Mouse (Mus musculus) heart, adult 2 months (tissue): ENCODE data around the gene Nrf1. TPM values are rescaled to one million over a fixed set of nuclear protein-coding genes. Genes with fewer than 3 reads are reported as not detected.

Source experiments
- DNase-seq, 2 experiments: peaks; one replicate each; pipeline ENCODE4 v3.0.0; 2021
- H3K27ac ChIP-seq: fragments of 200-600 bp; 2 replicates; pipeline ENCODE4 v1.8.1; 2022
- H3K27me3 ChIP-seq: fragments of 200-500 bp; 2 replicates; pipeline ENCODE4 v1.6.1; 2012; ENCODE audit warnings: mild to moderate bottlenecking, low read length, inconsistent platforms, mixed read lengths; ENCODE audit not compliant: control insufficient read depth, insufficient read depth
- H3K36me3 ChIP-seq: fragments of 200-500 bp; 2 replicates; pipeline ENCODE4 v1.6.1; 2012; ENCODE audit warnings: low read length, inconsistent platforms; ENCODE audit not compliant: control insufficient read depth, insufficient read depth
- H3K4me1 ChIP-seq: fragments of 200-500 bp; 2 replicates; pipeline ENCODE4 v1.6.1; 2011; ENCODE audit warnings: low read length; ENCODE audit not compliant: control insufficient read depth, insufficient read depth
- H3K4me3 ChIP-seq: fragments of 200-600 bp; 2 replicates; pipeline ENCODE4 v1.8.1; 2022
- H3K79me2 ChIP-seq: fragments of 200-500 bp; replicated peaks from 2 replicates; pipeline ENCODE4 v1.6.1; 2012; ENCODE audit warnings: mild to moderate bottlenecking, inconsistent platforms, low read length, moderate library complexity, mixed read lengths; ENCODE audit not compliant: control insufficient read depth, insufficient read depth
- H3K9ac ChIP-seq: fragments of 200-500 bp; 2 replicates; pipeline ENCODE4 v1.6.1; 2012; ENCODE audit warnings: low read depth, mild to moderate bottlenecking, control low read depth, inconsistent platforms, low read length, mixed read lengths
- CTCF ChIP-seq: fragments of 200-600 bp; IDR thresholded peaks from 2 replicates; pipeline ENCODE4 v1.8.1; 2022; ENCODE audit warnings: antibody characterized with exemption, mild to moderate bottlenecking, moderate library complexity
- EP300 ChIP-seq: fragments of 200-500 bp; IDR thresholded peaks from 2 replicates; pipeline ENCODE4 v1.6.1; 2011; ENCODE audit warnings: low read depth, low read length, control low read depth; ENCODE audit not compliant: insufficient read depth
- POLR2A ChIP-seq: fragments of 200-500 bp; IDR thresholded peaks from 2 replicates; pipeline ENCODE4 v1.6.1; 2011; ENCODE audit warnings: mild to moderate bottlenecking, low read depth, low read length, control low read depth; ENCODE audit not compliant: insufficient read depth
- WGBS: fragments of 180-500 bp; shearing (Covaris S2); methylation state at CpG from one replicate; pipeline ENCODE4 v1.1.7; 2018; 5-methylcytosine and 5-hydroxymethylcytosine counted together
- intact Hi-C: fragments of 180-260 bp; cut with DNase I; formaldehyde crosslinking; loops from one replicate; pipeline ENCODE4 v1.15.1; 2025
- polyA plus RNA-seq: library from polyadenylated mRNA; depleted of rRNA; stranded (reverse); fragments of >200 nt; gene quantifications from 2 replicates; pipeline ENCODE4 v1.2.3, GENCODE M21; 2012
- total RNA-seq, 2 experiments: library from RNA; stranded (reverse); gene quantifications; 2 replicates each; pipeline ENCODE4 v1.2.3; 2021

Gene Nrf1
- total and polyA plus RNA-seq, 3 experiments: 12.7 to 13.9 (median 12.8) TPM

- no peaks in the 10 kb centered on the region for H3K79me2 ChIP-seq
- WGBS: 34% methylated on average over 7 of the region's 7 CpGs
- no peaks in the 10 kb centered on the region for H3K27me3 ChIP-seq
- peaks cover 2% of the 10 kb centered on the region; the same call in 1 of the 2 replicates for H3K4me1 ChIP-seq
- intact Hi-C loops: no loop called here
- no peaks in the 10 kb centered on the region for H3K36me3 ChIP-seq
- no peak overlapping the region for H3K27ac ChIP-seq
- TF ChIP-seq EP300: no peak
- no peak for TF ChIP-seq CTCF
- no peak for TF ChIP-seq POLR2A
- no peak for DNase-seq
- H3K9ac ChIP-seq: no peak overlapping the region
- no peak overlapping the region for H3K4me3 ChIP-seq
Observed at GRCm38 (mm10) chr6:30162091-30162490, 114.3 kb downstream of the Nrf1 start.

- Histone ChIP-seq H3K79me2 (no peaks in the 10 kb centered on the region), H3K4me1 (peaks cover 2% of the 10 kb centered on the region; the same call in 1 of the 2 replicates), H3K4me3 (no peak overlapping the region), H3K9ac (no peak overlapping the region), H3K27me3 (peaks cover 12% of the 10 kb centered on the region; the same call in 1 of the 2 replicates), H3K27ac (no peak overlapping the region), H3K36me3 (no peaks in the 10 kb centered on the region)
- TF ChIP-seq EP300 (no peak), CTCF (no peak), POLR2A (no peak)
- intact Hi-C loops: no loop called here
- 67% methylated on average over 3 of the region's 3 CpGs for WGBS
- DNase-seq: no peak
Observed at GRCm38 (mm10) chr6:30166349-30166748, 118.6 kb downstream of the Nrf1 start.

- Histone ChIP-seq H3K4me1 (no peaks in the 10 kb centered on the region), H3K4me3 (no peak overlapping the region), H3K79me2 (no peaks in the 10 kb centered on the region), H3K9ac (no peak overlapping the region), H3K36me3 (no peaks in the 10 kb centered on the region), H3K27me3 (peaks cover 17% of the 10 kb centered on the region; the same call in 1 of the 2 replicates), H3K27ac (no peak overlapping the region)
- TF ChIP-seq POLR2A (no peak), CTCF (no peak), EP300 (no peak)
- intact Hi-C loops: no loop called here
- no peak for DNase-seq
- 58% methylated on average over 11 of the region's 11 CpGs for WGBS
Observed at GRCm38 (mm10) chr6:30167192-30167591, 119.4 kb downstream of the Nrf1 start.

GRCm38 (mm10) chr6:30168275-30168674, 120.5 kb downstream of the Nrf1 start:
- Histone ChIP-seq H3K4me3 (no peak overlapping the region), H3K79me2 (no peaks in the 10 kb centered on the region), H3K36me3 (no peaks in the 10 kb centered on the region), H3K9ac (no peak overlapping the region), H3K4me1 (no peaks in the 10 kb centered on the region), H3K27ac (no peak overlapping the region), H3K27me3 (peaks cover 22% of the 10 kb centered on the region)
- intact Hi-C loops: no loop called here
- DNase-seq: peak in 1 of 2 experiments; percentile 32
- TF ChIP-seq EP300 (no peak), POLR2A (no peak), CTCF (no peak)
- 84% methylated on average over 3 of the region's 3 CpGs for WGBS

- no peaks in the 10 kb centered on the region for H3K79me2 ChIP-seq
- intact Hi-C loops: no loop called here
- no peak overlapping the region for H3K9ac ChIP-seq
- no peak overlapping the region for H3K27ac ChIP-seq
- no peak overlapping the region for H3K4me3 ChIP-seq
- H3K4me1 ChIP-seq: no peaks in the 10 kb centered on the region
- H3K27me3 ChIP-seq: peaks cover 31% of the 10 kb centered on the region
- TF ChIP-seq CTCF (no peak), EP300 (no peak), POLR2A (no peak)
- H3K36me3 ChIP-seq: no peaks in the 10 kb centered on the region
- 86% methylated on average over 12 of the region's 12 CpGs for WGBS
- no peak for DNase-seq
Observed at GRCm38 (mm10) chr6:30169148-30169547, 121.4 kb downstream of the Nrf1 start.

DNA sequence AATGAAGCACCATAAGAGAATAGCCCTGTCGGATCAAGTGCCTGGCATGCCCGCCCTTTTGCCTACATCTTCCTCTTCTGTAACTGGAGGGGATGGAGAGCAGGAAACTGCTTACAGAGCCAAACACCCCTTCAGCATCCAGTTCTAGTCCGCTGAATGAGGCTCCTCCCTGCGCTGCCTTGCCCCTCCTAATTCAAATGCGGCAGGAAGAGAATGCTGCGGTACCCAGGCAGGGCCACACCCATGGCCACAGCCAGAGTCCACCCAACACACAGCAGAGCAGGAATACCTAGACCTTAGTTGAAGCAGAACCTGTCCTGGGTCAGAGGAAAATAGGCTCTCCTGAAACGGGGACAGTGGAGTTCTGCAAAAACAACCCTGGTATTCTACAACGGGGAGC, 123.4 kb downstream of the Nrf1 start:
- TF ChIP-seq POLR2A: no peak
- TF ChIP-seq CTCF: no peak
- TF ChIP-seq EP300: no peak
- H3K4me1 ChIP-seq: no peaks in the 10 kb centered on the region; the same call in 1 of the 2 replicates
- intact Hi-C loops: no loop called here
- no peak overlapping the region for H3K27ac ChIP-seq
- 47% methylated on average over 8 of the region's 8 CpGs for WGBS
- H3K9ac ChIP-seq: no peak overlapping the region
- peaks cover 46% of the 10 kb centered on the region for H3K27me3 ChIP-seq
- no peaks in the 10 kb centered on the region for H3K36me3 ChIP-seq
- no peaks in the 10 kb centered on the region for H3K79me2 ChIP-seq
- no peak overlapping the region for H3K4me3 ChIP-seq
- no peak for DNase-seq
